Mouse (Mus musculus) forebrain, embryonic 10.5 days (tissue): ENCODE results near the gene Olfr554. TPM values are rescaled to one million over a fixed set of nuclear protein-coding genes. Genes with fewer than 3 reads are reported as not detected.

Source experiments
- DNase-seq: peaks from one replicate; pipeline ENCODE4 v3.0.0-alpha.2; 2017; ENCODE audit warnings: low spot score; ENCODE audit errors: extremely low spot score
- H3K27ac ChIP-seq: fragments of 300-500 bp; sonication (generic); 2 replicates; pipeline ENCODE4 v1.5.1; 2016; ENCODE audit warnings: mild to moderate bottlenecking
- H3K27me3 ChIP-seq: fragments of 300-500 bp; sonication (generic); 2 replicates; pipeline ENCODE4 v1.6.1; 2016; ENCODE audit warnings: mild to moderate bottlenecking; ENCODE audit not compliant: poor library complexity, severe bottlenecking
- H3K36me3 ChIP-seq: fragments of 300-500 bp; sonication (generic); replicated peaks from 2 replicates; pipeline ENCODE4 v1.6.1; 2016; ENCODE audit warnings: mild to moderate bottlenecking, moderate library complexity
- H3K4me1 ChIP-seq: fragments of 300-500 bp; sonication (generic); 2 replicates; pipeline ENCODE4 v1.6.1; 2016
- H3K4me3 ChIP-seq: fragments of 300-500 bp; sonication (generic); 2 replicates; pipeline ENCODE4 v1.5.1; 2016; ENCODE audit warnings: mild to moderate bottlenecking, moderate library complexity
- H3K9me3 ChIP-seq: fragments of 300-500 bp; sonication (generic); 2 replicates; pipeline ENCODE4 v1.6.1; 2016; ENCODE audit warnings: mild to moderate bottlenecking, moderate library complexity
- WGBS: fragments of 180-500 bp; shearing (Covaris S2); methylation state at CpG from one replicate; pipeline ENCODE4 v1.1.7; 2016; 5-methylcytosine and 5-hydroxymethylcytosine counted together
- polyA plus RNA-seq: library from polyadenylated mRNA; unstranded; fragments of >200 nt; fragmentation: Nextera tagmentation; extraction: Ambion mirVana; gene quantifications from 2 replicates; pipeline ENCODE4 v1.2.1, GENCODE M21; 2016

Gene Olfr554
- polyA plus RNA-seq, 1 experiment from 2014 or later: not detected

- WGBS: under 1% methylated on average over 40 of the region's 40 CpGs
- H3K4me1 ChIP-seq: peaks cover 13% of the 10 kb centered on the region; the same call in 1 of the 2 replicates
- DNase-seq: peak; percentile 89
- H3K36me3 ChIP-seq: peaks cover 5% of the 10 kb centered on the region
- H3K27ac ChIP-seq: peak within 1 kb of the TSS; percentile 86
- H3K4me3 ChIP-seq: peak within 1 kb of the TSS; percentile 58
- no peaks in the 10 kb centered on the region for H3K9me3 ChIP-seq
- H3K27me3 ChIP-seq: no peaks in the 10 kb centered on the region
Observed at GRCm38 (mm10) chr7:102686944-102687501, 48.8 kb downstream of the Olfr554 start, which contains the start of gene Trim68. TSS of gene Trim68 (minus strand) at chr7:102687327.

Other genes starting within 250 kb of the Olfr554 start
- 296 and 311 TPM in 2 replicates for gene Rrm1, start 196.7 kb upstream of the Olfr554 start, polyA plus RNA-seq
- 0.19 and 0.55 TPM in 2 replicates for gene Olfr543, start 156.8 kb upstream of the Olfr554 start, polyA plus RNA-seq
- gene Olfr544, start 150.1 kb upstream of the Olfr554 start, polyA plus RNA-seq: 0.06 and 0.14 TPM in 2 replicates
- gene Olfr545, start 138.9 kb upstream of the Olfr554 start, polyA plus RNA-seq: 0.05 and 0.17 TPM in 2 replicates
- gene Olfr547, start 103.7 kb upstream of the Olfr554 start, polyA plus RNA-seq: not detected in 2 replicates
- not detected in 2 replicates for gene Olfr548-ps1, start 97.5 kb upstream of the Olfr554 start, polyA plus RNA-seq
- gene Olfr549, start 88.6 kb upstream of the Olfr554 start, polyA plus RNA-seq: not detected in 2 replicates
- gene Trim21, start 72.9 kb upstream of the Olfr554 start, polyA plus RNA-seq: 0.25 and 0.33 TPM in 2 replicates
- gene Olfr550, start 67.0 kb upstream of the Olfr554 start, polyA plus RNA-seq: not detected in 2 replicates
- not detected in 2 replicates for gene Olfr551, start 46.5 kb upstream of the Olfr554 start, polyA plus RNA-seq
- not detected in 2 replicates for gene Olfr552, start 40.7 kb upstream of the Olfr554 start, polyA plus RNA-seq
- not detected in 2 replicates for gene Olfr553, start 20.2 kb upstream of the Olfr554 start, polyA plus RNA-seq
- gene Olfr555, start 20.4 kb downstream of the Olfr554 start, polyA plus RNA-seq: not detected in 2 replicates
- gene Olfr556, start 26.5 kb downstream of the Olfr554 start, polyA plus RNA-seq: not detected in 2 replicates
- 9.3 and 10.9 TPM in 2 replicates for gene Trim68, start 48.9 kb downstream of the Olfr554 start, polyA plus RNA-seq
- not detected in 2 replicates for gene Olfr557, start 57.5 kb downstream of the Olfr554 start, polyA plus RNA-seq
- not detected in 2 replicates for gene Olfr558, start 63.8 kb downstream of the Olfr554 start, polyA plus RNA-seq
- gene Olfr33, start 80.6 kb downstream of the Olfr554 start, polyA plus RNA-seq: not detected in 2 replicates
- gene Olfr559, start 89.1 kb downstream of the Olfr554 start, polyA plus RNA-seq: not detected in 2 replicates
- not detected in 2 replicates for gene Olfr560, start 120.9 kb downstream of the Olfr554 start, polyA plus RNA-seq
- gene Olfr78, start 121.0 kb downstream of the Olfr554 start, polyA plus RNA-seq: not detected in 2 replicates
- not detected in 2 replicates for gene Olfr561, start 132.8 kb downstream of the Olfr554 start, polyA plus RNA-seq
- not detected in 2 replicates for gene Olfr564, start 165.0 kb downstream of the Olfr554 start, polyA plus RNA-seq
- gene Olfr566, start 220.3 kb downstream of the Olfr554 start, polyA plus RNA-seq: not detected in 2 replicates
- gene Olfr568, start 238.7 kb downstream of the Olfr554 start, polyA plus RNA-seq: not detected in 2 replicates